Mouse (Mus musculus): ENCODE measurements at regions not wholly inside any gene's neighbourhood (a gene's known extent, or its start where the extent isn't known, plus 50 kb on each side); places are given as distances from the start of the nearest gene placed in this dataset.
A peak's percentile ranks its signal among the peaks of the same experiment; 100 is the strongest.

- peak; percentile 82 for ATAC-seq (ENCODE audit: extremely low read depth, insufficient number of reproducible peaks, low FRiP score, poor library complexity, severe bottlenecking)
Observed at GRCm38 (mm10) chr4:80002738-80003635, 830.9 kb upstream of the Tyrp1 start.

DNA sequence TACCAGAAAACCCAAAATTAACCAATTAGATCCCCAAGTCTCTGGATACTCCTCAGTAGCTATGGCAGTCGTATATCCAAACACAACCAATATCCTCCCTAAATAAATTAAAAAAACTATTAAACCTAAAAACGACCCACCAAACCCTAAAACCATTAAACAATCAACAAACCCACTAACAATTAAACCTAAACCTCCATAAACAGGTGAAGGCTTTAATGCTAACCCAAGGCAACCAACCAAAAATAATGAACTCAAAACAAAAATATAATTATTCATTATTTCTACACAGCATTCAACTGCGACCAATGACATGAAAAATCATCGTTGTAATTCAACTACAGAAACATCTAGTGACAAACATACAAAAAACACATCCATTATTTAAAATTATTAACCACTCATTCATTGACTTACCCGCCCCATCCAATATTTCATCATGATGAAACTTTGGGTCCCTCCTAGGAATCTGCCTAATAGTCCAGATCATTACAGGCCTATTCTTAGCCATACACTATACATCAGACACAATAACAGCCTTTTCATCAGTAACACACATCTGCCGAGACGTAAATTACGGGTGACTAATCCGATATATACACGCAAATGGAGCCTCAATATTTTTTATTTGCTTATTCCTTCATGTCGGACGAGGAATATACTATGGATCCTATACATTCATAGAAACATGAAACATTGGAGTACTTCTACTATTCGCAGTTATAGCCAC lies 830.1 kb upstream of the Tyrp1 start:
- ATAC-seq (ENCODE audit: extremely low read depth, insufficient number of reproducible peaks, low FRiP score, poor library complexity, severe bottlenecking), result peak; percentile 78

GRCm38 (mm10) chr4:80004366-80004700 lies 829.6 kb upstream of the Tyrp1 start:
- ATAC-seq (ENCODE audit: extremely low read depth, insufficient number of reproducible peaks, low FRiP score, poor library complexity, severe bottlenecking), result no peak

DNA sequence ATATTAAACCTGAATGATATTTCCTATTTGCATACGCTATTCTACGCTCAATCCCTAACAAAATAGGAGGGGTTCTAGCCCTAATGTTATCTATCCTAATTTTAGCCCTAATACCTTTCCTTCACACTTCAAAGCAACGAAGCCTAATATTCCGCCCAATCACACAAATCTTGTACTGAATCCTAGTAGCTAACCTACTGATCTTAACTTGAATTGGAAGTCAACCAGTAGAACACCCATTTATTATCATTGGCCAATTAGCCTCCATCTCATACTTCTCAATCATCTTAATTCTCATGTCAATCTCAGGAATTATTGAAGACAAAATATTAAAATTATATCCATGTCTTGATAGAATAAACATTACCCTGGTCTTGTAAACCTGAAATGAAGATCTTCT lies 829.1 kb upstream of the Tyrp1 start:
- peak; percentile 24 for ATAC-seq (ENCODE audit: extremely low read depth, insufficient number of reproducible peaks, low FRiP score, poor library complexity, severe bottlenecking)

- no peak for ATAC-seq (ENCODE audit: extremely low read depth, insufficient number of reproducible peaks, low FRiP score, poor library complexity, severe bottlenecking)
Observed at GRCm38 (mm10) chr4:80027876-80028275, 806.0 kb upstream of the Tyrp1 start.

GRCm38 (mm10) chr4:80047956-80048355 lies 786.0 kb upstream of the Tyrp1 start:
- ATAC-seq (ENCODE audit: extremely low read depth, insufficient number of reproducible peaks, low FRiP score, poor library complexity, severe bottlenecking), result no peak

All from neutrophil, adult 5-6 weeks (primary cell).